Mouse (Mus musculus) myocyte (in vitro differentiated cells): ENCODE data around the gene Tiam1.

ENCODE experiments used
- CEBPB ChIP-seq: IDR thresholded peaks from 2 replicates; pipeline ENCODE4 v1.6.1; 2011; ENCODE audit warnings: mild to moderate bottlenecking, moderate library complexity; ENCODE audit not compliant: poor library complexity, insufficient read depth, severe bottlenecking
- E2F4 ChIP-seq: IDR thresholded peaks from one replicate; pipeline ENCODE4 v1.6.1; 2011; ENCODE audit warnings: mild to moderate bottlenecking, control low read depth, moderate library complexity; ENCODE audit not compliant: insufficient read depth
- MAX ChIP-seq: IDR thresholded peaks from one replicate; pipeline ENCODE4 v1.6.1; 2011; ENCODE audit warnings: low read depth, mild to moderate bottlenecking, control low read depth
- MYOD1 ChIP-seq, 3 experiments: IDR thresholded peaks; one replicate each; pipeline ENCODE4 v1.6.1; 2011; ENCODE audit warnings: control low read depth in 2 of 3, low read depth in 2 of 3, mild to moderate bottlenecking in 2 of 3, moderate library complexity in 1 of 3; ENCODE audit not compliant: insufficient read length in 2 of 3, control insufficient read depth in 1 of 3
- MYOG ChIP-seq, 3 experiments: IDR thresholded peaks; one replicate each; pipeline ENCODE4 v1.6.1; 2011; ENCODE audit warnings: control low read depth in 2 of 3, low read depth in 2 of 3, mild to moderate bottlenecking in 2 of 3; ENCODE audit not compliant: insufficient read length in 2 of 3, control insufficient read depth in 1 of 3, insufficient read depth in 1 of 3
- POLR2A ChIP-seq: IDR thresholded peaks from one replicate; pipeline ENCODE4 v1.6.1; 2011; ENCODE audit warnings: low read depth, mild to moderate bottlenecking, control low read depth, moderate library complexity; ENCODE audit not compliant: insufficient read length
- POLR2AphosphoS2 ChIP-seq: IDR thresholded peaks from one replicate; pipeline ENCODE4 v1.6.1; 2011; ENCODE audit warnings: low read depth, control low read depth; ENCODE audit not compliant: insufficient read length
- REST ChIP-seq: IDR thresholded peaks from one replicate; pipeline ENCODE4 v1.6.1; 2011; ENCODE audit warnings: mild to moderate bottlenecking, control low read depth, moderate library complexity; ENCODE audit not compliant: insufficient read depth, insufficient read length
- SRF ChIP-seq: IDR thresholded peaks from one replicate; pipeline ENCODE4 v1.6.1; 2011; ENCODE audit warnings: low read depth; ENCODE audit not compliant: control insufficient read depth, insufficient read length
- TCF12 ChIP-seq: IDR thresholded peaks from one replicate; pipeline ENCODE4 v1.6.1; 2011; ENCODE audit warnings: mild to moderate bottlenecking, control low read depth; ENCODE audit not compliant: poor library complexity, insufficient read depth, severe bottlenecking
- USF1 ChIP-seq: IDR thresholded peaks from one replicate; pipeline ENCODE4 v1.6.1; 2011; ENCODE audit warnings: low read depth, mild to moderate bottlenecking, control low read depth, moderate library complexity

DNA sequence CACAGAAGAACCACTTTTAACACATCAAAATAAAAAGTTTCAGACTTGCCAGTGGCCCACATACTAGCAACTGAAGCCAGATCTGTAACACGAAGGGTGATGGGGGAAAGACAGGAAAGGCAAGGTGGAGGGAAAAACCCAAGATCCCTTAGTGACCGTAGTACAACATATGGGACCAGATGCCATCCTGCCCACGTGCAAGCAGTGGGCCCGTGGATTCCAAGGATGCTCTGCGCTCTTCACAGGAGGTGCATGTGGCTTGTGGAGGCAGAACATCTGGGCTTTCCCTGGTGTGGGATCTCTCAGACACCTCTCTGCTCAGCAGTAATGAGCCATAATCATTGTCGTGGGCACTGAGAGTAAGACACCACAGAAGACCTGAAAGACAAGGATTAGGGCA, 175.5 kb downstream of the Tiam1 start:
- TF ChIP-seq MYOD1 (IDR thresholded peaks at IDR 0.05; ENCODE audit: control insufficient read depth in 1 of 3, insufficient read length in 2 of 3, low read depth in 2 of 3), result no peak
- TF ChIP-seq USF1, result no peak
- TF ChIP-seq POLR2A, result no peak
- TF ChIP-seq E2F4, result no peak
- no peak for TF ChIP-seq TCF12
- TF ChIP-seq MAX, result no peak
- no peak for TF ChIP-seq MYOG (IDR thresholded peaks at IDR 0.05; ENCODE audit: control insufficient read depth in 1 of 3, insufficient read depth in 1 of 3, insufficient read length in 2 of 3, low read depth in 2 of 3)
- no peak for TF ChIP-seq REST
- no peak for TF ChIP-seq CEBPB
- no peak for TF ChIP-seq POLR2AphosphoS2
- TF ChIP-seq SRF, result no peak
